Comparison of ENCODE assay signal across 23 mouse cellular contexts in genomic region chr7:76176235-76176634, GRCm38 (mm10). TPM values are rescaled to one million over a fixed set of nuclear protein-coding genes. Genes with fewer than 3 reads are reported as not detected.
"Had no signal": no experiment of that assay in that cellular context is flagged by ENCODE, and none has a peak within 500 bp of the region (broad histone marks: within the 10 kb centered on the region; RNA-seq: fewer than 3 reads in every experiment).

No protein-coding gene starts in this region.

- ATAC-seq: intestine, postnatal 0 days; midbrain, embryonic 13.5 days; midbrain, embryonic 16.5 days had no signal

- DNase-seq: kidney, adult 8-10 months; kidney, postnatal 10 days; kidney, postnatal 36 days; layer of hippocampus, postnatal 36 days; liver, embryonic 13.5 days; lung, adult 2 months; right cerebral cortex, postnatal 25 days; spleen, adult 18-20 months; thymus, postnatal 4 days had no signal

- H3K4me3 ChIP-seq: kidney, embryonic 15.5 days; left cerebral cortex, adult 2 months; liver, embryonic 13.5 days; megakaryocyte, embryonic 14.5 days; midbrain, embryonic 10.5 days; midbrain, embryonic 13.5 days; myocyte; stomach, embryonic 15.5 days had no signal

- H3K27ac ChIP-seq: kidney, embryonic 15.5 days; left cerebral cortex, adult 2 months; liver, embryonic 13.5 days; macrophage; midbrain, embryonic 10.5 days; midbrain, embryonic 13.5 days; stomach, embryonic 15.5 days had no signal

RNA-seq across cellular contexts. Expression of gene Agbl1, which starts 53.5 kb away (rescaled TPM):
- total RNA-seq: liver, adult 2 months had no signal
- polyA plus RNA-seq: intestine, postnatal 0 days; limb, embryonic 11.5 days; liver, adult 2 months; liver, embryonic 13.5 days; liver, embryonic 16.5 days; lung, embryonic 16.5 days; macrophage; midbrain, embryonic 10.5 days; myocyte; stomach, embryonic 15.5 days had no signal
